Mouse (Mus musculus): ENCODE results near the gene Dbh. TPM values are rescaled to one million over a fixed set of nuclear protein-coding genes. Genes with fewer than 3 reads are reported as not detected.

Gene Dbh
- total and polyA plus RNA-seq, 2 experiments from 2014 or later, result 11.2 to 16.5 TPM

- H3K9ac ChIP-seq (replicated peaks; ENCODE audit: low read length), result no peak overlapping the region
- peaks cover 3% of the 10 kb centered on the region; the same call in 1 of the 2 replicates for H3K27me3 ChIP-seq (ENCODE audit: insufficient read depth, low read length)
- no peak overlapping the region for H3K4me3 ChIP-seq (ENCODE audit: low read length)
- H3K4me1 ChIP-seq (ENCODE audit: insufficient read depth, low read length), result peaks cover 9% of the 10 kb centered on the region; the same call in 1 of the 2 replicates
- H3K27ac ChIP-seq, result no peak overlapping the region
- no peak overlapping the region for H3K4me2 ChIP-seq (ENCODE audit: low read depth, low read length)
- DNase-seq (ENCODE audit: low spot score) (no peak), ATAC-seq (no peak)
- no peak for TF ChIP-seq CTCF (IDR thresholded peaks at IDR 0.05; ENCODE audit: low read depth)
- no peaks in the 10 kb centered on the region for H3K36me3 ChIP-seq (ENCODE audit: insufficient read depth, low read length)
- WGBS, result 79% methylated on average over 4 of the region's 4 CpGs
- H3K9me3 ChIP-seq (ENCODE audit: low read length), result no peaks in the 10 kb centered on the region
Measured at GRCm38 (mm10) chr2:27138356-27138755, 26.7 kb upstream of the Dbh start.

GRCm38 (mm10) chr2:27141950-27142693 is 22.9 kb upstream of the Dbh start, which contains the start of gene Fam163b:
Fam163b (minus strand) TSS chr2:27142491.
- peak within 1 kb of the TSS; percentile 46 for H3K4me3 ChIP-seq (ENCODE audit: low read length)
- H3K9ac ChIP-seq (replicated peaks; ENCODE audit: low read length), result peak within 1 kb of the TSS; percentile 48
- DNase-seq (ENCODE audit: low spot score) (peak; percentile 80), ATAC-seq (peak; percentile 84)
- H3K27ac ChIP-seq, result 0 out of 2 replicates have a peak within 1 kb of the TSS, but pooled peaks have one; percentile 11
- no peak for TF ChIP-seq CTCF (IDR thresholded peaks at IDR 0.05; ENCODE audit: low read depth)
- peaks cover 3% of the 10 kb centered on the region; the same call in 1 of the 2 replicates for H3K27me3 ChIP-seq (ENCODE audit: insufficient read depth, low read length)
- H3K9me3 ChIP-seq (ENCODE audit: low read length), result no peaks in the 10 kb centered on the region
- no peaks in the 10 kb centered on the region for H3K36me3 ChIP-seq (ENCODE audit: insufficient read depth, low read length)
- H3K4me2 ChIP-seq (ENCODE audit: low read depth, low read length), result peak within 1 kb of the TSS; percentile 83
- H3K4me1 ChIP-seq (ENCODE audit: insufficient read depth, low read length), result peaks cover 5% of the 10 kb centered on the region; the same call in 1 of the 2 replicates
- WGBS, result 2% methylated on average over 51 of the region's 62 CpGs

- TF ChIP-seq CTCF (IDR thresholded peaks at IDR 0.05; ENCODE audit: low read depth), result no peak
- no peak overlapping the region for H3K27ac ChIP-seq
- H3K9ac ChIP-seq (replicated peaks; ENCODE audit: low read length), result no peak overlapping the region
- H3K4me1 ChIP-seq (ENCODE audit: insufficient read depth, low read length), result peaks cover 5% of the 10 kb centered on the region; the same call in 1 of the 2 replicates
- ATAC-seq (no peak), DNase-seq (ENCODE audit: low spot score) (no peak)
- 48% methylated on average over 2 of the region's 2 CpGs for WGBS
- no peak overlapping the region for H3K4me2 ChIP-seq (ENCODE audit: low read depth, low read length)
- H3K4me3 ChIP-seq (ENCODE audit: low read length), result no peak overlapping the region
- no peaks in the 10 kb centered on the region for H3K9me3 ChIP-seq (ENCODE audit: low read length)
- no peaks in the 10 kb centered on the region for H3K36me3 ChIP-seq (ENCODE audit: insufficient read depth, low read length)
- 0 out of 2 replicates have a peak, but pooled peaks cover 3% of the 10 kb centered on the region for H3K27me3 ChIP-seq (ENCODE audit: insufficient read depth, low read length)
Measured at GRCm38 (mm10) chr2:27144957-27145356, 20.1 kb upstream of the Dbh start.

- Histone ChIP-seq H3K27me3 (ENCODE audit: insufficient read depth, low read length) (no peaks in the 10 kb centered on the region), H3K4me2 (ENCODE audit: low read depth, low read length) (no peak overlapping the region), H3K4me3 (ENCODE audit: low read length) (no peak overlapping the region), H3K9me3 (ENCODE audit: low read length) (no peaks in the 10 kb centered on the region), H3K4me1 (ENCODE audit: insufficient read depth, low read length) (peaks cover 4% of the 10 kb centered on the region; the same call in 1 of the 2 replicates), H3K27ac (no peak overlapping the region), H3K9ac (replicated peaks; ENCODE audit: low read length) (no peak overlapping the region), H3K36me3 (ENCODE audit: insufficient read depth, low read length) (no peaks in the 10 kb centered on the region)
- TF ChIP-seq CTCF (IDR thresholded peaks at IDR 0.05; ENCODE audit: low read depth), result no peak
- WGBS, result 79% methylated on average over 6 of the region's 6 CpGs
- ATAC-seq (no peak), DNase-seq (ENCODE audit: low spot score) (no peak)
Measured at GRCm38 (mm10) chr2:27146840-27147239, 18.2 kb upstream of the Dbh start.

GRCm38 (mm10) chr2:27149457-27149856 is 15.6 kb upstream of the Dbh start:
- Histone ChIP-seq H3K4me2 (ENCODE audit: low read depth, low read length) (no peak overlapping the region), H3K4me1 (ENCODE audit: insufficient read depth, low read length) (no peaks in the 10 kb centered on the region), H3K27ac (no peak overlapping the region), H3K27me3 (ENCODE audit: insufficient read depth, low read length) (no peaks in the 10 kb centered on the region), H3K36me3 (ENCODE audit: insufficient read depth, low read length) (no peaks in the 10 kb centered on the region), H3K4me3 (ENCODE audit: low read length) (no peak overlapping the region), H3K9me3 (ENCODE audit: low read length) (no peaks in the 10 kb centered on the region), H3K9ac (replicated peaks; ENCODE audit: low read length) (no peak overlapping the region)
- TF ChIP-seq CTCF (IDR thresholded peaks at IDR 0.05; ENCODE audit: low read depth), result no peak
- ATAC-seq (no peak), DNase-seq (ENCODE audit: low spot score) (no peak)
- 12% methylated on average over 2 of the region's 2 CpGs for WGBS

- H3K4me1 ChIP-seq (ENCODE audit: insufficient read depth, low read length), result no peaks in the 10 kb centered on the region
- no peak for TF ChIP-seq CTCF (IDR thresholded peaks at IDR 0.05; ENCODE audit: low read depth)
- H3K4me2 ChIP-seq (ENCODE audit: low read depth, low read length), result no peak overlapping the region
- no peaks in the 10 kb centered on the region for H3K27me3 ChIP-seq (ENCODE audit: insufficient read depth, low read length)
- DNase-seq (ENCODE audit: low spot score) (no peak), ATAC-seq (no peak)
- no peak overlapping the region for H3K4me3 ChIP-seq (ENCODE audit: low read length)
- H3K9ac ChIP-seq (replicated peaks; ENCODE audit: low read length), result no peak overlapping the region
- H3K9me3 ChIP-seq (ENCODE audit: low read length), result no peaks in the 10 kb centered on the region
- 62% methylated on average over 10 of the region's 10 CpGs for WGBS
- no peaks in the 10 kb centered on the region for H3K36me3 ChIP-seq (ENCODE audit: insufficient read depth, low read length)
- H3K27ac ChIP-seq, result no peak overlapping the region
Measured at GRCm38 (mm10) chr2:27154466-27155185, 10.4 kb upstream of the Dbh start.
